ENCODE assay signal across 16 mouse cellular contexts in the genomic region with DNA sequence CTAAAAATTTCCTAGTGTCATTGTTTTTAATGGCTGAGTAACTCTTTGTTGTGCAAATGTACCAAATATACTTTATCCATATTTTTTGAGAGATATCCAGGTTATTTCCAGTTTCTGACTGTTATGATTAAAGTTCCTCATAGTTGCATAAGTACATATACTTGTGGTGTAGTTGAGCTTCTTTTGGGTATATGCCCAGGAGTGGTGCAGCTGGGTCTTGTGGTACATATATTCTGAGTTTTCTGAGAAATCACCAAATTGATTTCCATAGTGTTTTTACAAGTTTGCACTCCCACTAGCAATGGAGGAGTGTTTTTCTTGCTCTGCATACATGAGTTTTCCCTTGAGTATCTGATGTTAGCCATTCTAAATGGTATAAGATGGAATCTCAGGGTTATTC.
"Had no signal": no experiment of that assay in that cellular context is flagged by ENCODE, and none has a peak within 500 bp of the region (broad histone marks: within the 10 kb centered on the region; RNA-seq: fewer than 3 reads in every experiment).

No protein-coding gene starts in this region.

- ATAC-seq: liver, embryonic 12.5 days; liver, postnatal 0 days; lung, postnatal 0 days; midbrain, embryonic 13.5 days; midbrain, embryonic 15.5 days; midbrain, embryonic 16.5 days had no signal

- DNase-seq: left cerebral cortex, postnatal 4 days; liver; liver, embryonic 13.5 days; liver, postnatal 0 days; lung, adult 2 months; lung, embryonic 14.5 days; lung, postnatal 10 days; lung, postnatal 14 days; lung, postnatal 36 days; lung, postnatal 4 days; midbrain, embryonic 14.5 days had no signal
